Mouse (Mus musculus) CH12.LX (cell line): Measurements from ENCODE around the gene Prkcb. TPM values are rescaled to one million over a fixed set of nuclear protein-coding genes. Genes with fewer than 3 reads are reported as not detected.
A peak's percentile ranks its signal among the peaks of the same experiment; 100 is the strongest.

Experiments used
- DNase-seq: peaks from one replicate; pipeline ENCODE4 v3.0.0-alpha.2; 2013; ENCODE audit errors: extremely low read depth
- H3K27ac ChIP-seq: 2 replicates; pipeline ENCODE4 v1.5.1; 2012; ENCODE audit warnings: low read depth, mild to moderate bottlenecking, control low read depth, moderate library complexity; ENCODE audit not compliant: insufficient read depth
- H3K27me3 ChIP-seq: replicated peaks from 2 replicates; pipeline ENCODE3; 2012; ENCODE audit warnings: inconsistent platforms
- H3K36me3 ChIP-seq, 2 experiments: replicated peaks in 1 of 2; 2 replicates each; pipeline versions ENCODE3 to v1.6.1; 2012; ENCODE audit warnings: inconsistent platforms in 1 of 2, low read length in 1 of 2, mild to moderate bottlenecking in 1 of 2, mixed read lengths in 1 of 2, moderate library complexity in 1 of 2; ENCODE audit not compliant: control insufficient read depth in 1 of 2, insufficient read depth in 1 of 2
- H3K4me1 ChIP-seq, 2 experiments: 2 replicates each; pipeline ENCODE4 v1.6.1; 2012; ENCODE audit warnings: inconsistent platforms in 1 of 2, moderate library complexity in 1 of 2; ENCODE audit not compliant: insufficient read depth in 2 of 2, control insufficient read depth in 1 of 2
- H3K4me2 ChIP-seq: 2 replicates; pipeline ENCODE4 v1.6.1; 2012; ENCODE audit warnings: low read depth, mild to moderate bottlenecking, control low read depth; ENCODE audit not compliant: poor library complexity, insufficient read depth, severe bottlenecking
- H3K4me3 ChIP-seq, 3 experiments: fragments of 150-350 bp in 1 of 3; sonication (generic) in 1 of 3; replicated peaks in 1 of 3; 2 replicates each; pipeline versions ENCODE3 to v1.5.1; 2011 to 2012; ENCODE audit warnings: low read depth in 2 of 3, low read length in 2 of 3, mild to moderate bottlenecking in 2 of 3, moderate library complexity in 2 of 3, control low read depth in 1 of 3, improper control_type of control experiment in 1 of 3, inconsistent platforms in 1 of 3, mixed read lengths in 1 of 3; ENCODE audit not compliant: poor library complexity in 1 of 3
- H3K79me2 ChIP-seq: replicated peaks from 2 replicates; pipeline ENCODE4 v1.6.1; 2012; ENCODE audit warnings: mild to moderate bottlenecking, moderate library complexity; ENCODE audit not compliant: control insufficient read depth, poor library complexity, insufficient read depth, severe bottlenecking; ENCODE audit errors: extremely low read depth
- H3K9ac ChIP-seq: 2 replicates; pipeline ENCODE4 v1.6.1; 2012; ENCODE audit warnings: low read depth, mild to moderate bottlenecking, control low read depth, moderate library complexity; ENCODE audit not compliant: insufficient read depth
- H3K9me3 ChIP-seq: replicated peaks from 2 replicates; pipeline ENCODE3; 2012; ENCODE audit warnings: low read length, inconsistent platforms, mixed read lengths
- BHLHE40 ChIP-seq: IDR thresholded peaks from 2 replicates; pipeline ENCODE4 v1.6.1; 2011; ENCODE audit warnings: mild to moderate bottlenecking, low read depth, low read length, improper control_type of control experiment
- CHD1 ChIP-seq: IDR thresholded peaks from 2 replicates; pipeline ENCODE4 v1.6.1; 2012; ENCODE audit warnings: low read depth, low read length, improper control_type of control experiment, inconsistent platforms
- CHD2 ChIP-seq: IDR thresholded peaks from 2 replicates; pipeline ENCODE4 v1.6.1; 2011; ENCODE audit warnings: low read length, improper control_type of control experiment
- CTCF ChIP-seq, 2 experiments: IDR thresholded peaks in 1 of 2; conservative IDR thresholded peaks in 1 of 2; 2 replicates each; pipeline ENCODE4 v1.5.1; 2011 to 2012; ENCODE audit warnings: low read depth in 2 of 2, low read length in 2 of 2, improper control_type of control experiment in 1 of 2, inconsistent platforms in 1 of 2, mild to moderate bottlenecking in 1 of 2, moderate library complexity in 1 of 2
- E2F4 ChIP-seq: IDR thresholded peaks from 2 replicates; pipeline ENCODE4 v1.6.1; 2011; ENCODE audit warnings: low read depth, low read length, improper control_type of control experiment; ENCODE audit not compliant: insufficient replicate concordance
- ELF1 ChIP-seq: IDR thresholded peaks from 2 replicates; pipeline ENCODE4 v1.6.1; 2014; ENCODE audit warnings: low read depth, mild to moderate bottlenecking, inconsistent platforms, low read length, improper control_type of control experiment
- EP300 ChIP-seq: IDR thresholded peaks from 2 replicates; pipeline ENCODE4 v1.6.1; 2011; ENCODE audit warnings: low read length, improper control_type of control experiment
- ETS1 ChIP-seq: conservative IDR thresholded peaks from 2 replicates; pipeline ENCODE4 v1.6.1; 2012; ENCODE audit warnings: low read depth, mild to moderate bottlenecking, inconsistent platforms, low read length, improper control_type of control experiment, moderate library complexity
- GABPA ChIP-seq: IDR thresholded peaks from 2 replicates; pipeline ENCODE4 v1.6.1; 2012; ENCODE audit warnings: low read depth, low read length, improper control_type of control experiment, inconsistent platforms; ENCODE audit not compliant: insufficient replicate concordance
- HCFC1 ChIP-seq: IDR thresholded peaks from 2 replicates; pipeline ENCODE4 v1.6.1; 2012; ENCODE audit warnings: low read depth, mild to moderate bottlenecking, inconsistent platforms, low read length, improper control_type of control experiment
- IRF4 ChIP-seq: IDR thresholded peaks from 2 replicates; pipeline ENCODE4 v1.6.1; 2014; ENCODE audit warnings: low read depth, mild to moderate bottlenecking, inconsistent platforms, low read length, improper control_type of control experiment
- JUN ChIP-seq: IDR thresholded peaks from 2 replicates; pipeline ENCODE4 v1.6.1; 2011; ENCODE audit warnings: low read depth, mild to moderate bottlenecking, low read length, improper control_type of control experiment, moderate library complexity; ENCODE audit not compliant: insufficient read depth
- JUND ChIP-seq: conservative IDR thresholded peaks from 2 replicates; pipeline ENCODE4 v1.6.1; 2011; ENCODE audit warnings: low read depth, low read length, improper control_type of control experiment
- KAT2A ChIP-seq: IDR thresholded peaks from 2 replicates; pipeline ENCODE4 v1.6.1; 2012; ENCODE audit warnings: low read length, improper control_type of control experiment, inconsistent platforms; ENCODE audit not compliant: insufficient replicate concordance
- MAFK ChIP-seq: IDR thresholded peaks from 2 replicates; pipeline ENCODE4 v1.6.1; 2011; ENCODE audit warnings: low read length, improper control_type of control experiment; ENCODE audit not compliant: insufficient replicate concordance
- MAX ChIP-seq: IDR thresholded peaks from 2 replicates; pipeline ENCODE4 v1.6.1; 2011; ENCODE audit warnings: low read length, improper control_type of control experiment
- MAZ ChIP-seq: IDR thresholded peaks from 2 replicates; pipeline ENCODE4 v1.6.1; 2012; ENCODE audit warnings: low read depth, mild to moderate bottlenecking, inconsistent platforms, low read length, improper control_type of control experiment, moderate library complexity
- MEF2A ChIP-seq: IDR thresholded peaks from 2 replicates; pipeline ENCODE4 v1.6.1; 2014; ENCODE audit warnings: low read depth, mild to moderate bottlenecking, inconsistent platforms, low read length, improper control_type of control experiment, borderline replicate concordance
- MXI1 ChIP-seq: IDR thresholded peaks from 2 replicates; pipeline ENCODE4 v1.6.1; 2011; ENCODE audit warnings: mild to moderate bottlenecking, low read depth, low read length, improper control_type of control experiment
- MYC ChIP-seq: IDR thresholded peaks from 2 replicates; pipeline ENCODE4 v1.6.1; 2011; ENCODE audit warnings: low read depth, mild to moderate bottlenecking, improper control_type of control experiment, low read length
- NELFE ChIP-seq: IDR thresholded peaks from 2 replicates; pipeline ENCODE4 v1.6.1; 2011; ENCODE audit warnings: low read depth, low read length, improper control_type of control experiment
- NRF1 ChIP-seq: IDR thresholded peaks from 2 replicates; pipeline ENCODE4 v1.6.1; 2014; ENCODE audit warnings: low read depth, mild to moderate bottlenecking, inconsistent platforms, low read length, improper control_type of control experiment, moderate library complexity
- PAX5 ChIP-seq: IDR thresholded peaks from 2 replicates; pipeline ENCODE4 v1.6.1; 2012; ENCODE audit warnings: low read length, inconsistent platforms, mixed read lengths
- POLR2A ChIP-seq: IDR thresholded peaks from 2 replicates; pipeline ENCODE4 v1.6.1; 2011; ENCODE audit warnings: low read depth, mild to moderate bottlenecking, improper control_type of control experiment, low read length
- POLR2AphosphoS2 ChIP-seq: IDR thresholded peaks from 2 replicates; pipeline ENCODE4 v1.6.1; 2011; ENCODE audit warnings: low read depth, low read length, improper control_type of control experiment
- RAD21 ChIP-seq: IDR thresholded peaks from 2 replicates; pipeline ENCODE4 v1.6.1; 2011; ENCODE audit warnings: low read depth, mild to moderate bottlenecking, low read length, improper control_type of control experiment, moderate library complexity
- RCOR1 ChIP-seq: conservative IDR thresholded peaks from 2 replicates; pipeline ENCODE4 v1.6.1; 2012; ENCODE audit warnings: low read depth, mild to moderate bottlenecking, inconsistent platforms, low read length, improper control_type of control experiment
- SIN3A ChIP-seq: IDR thresholded peaks from 2 replicates; pipeline ENCODE4 v1.6.1; 2012; ENCODE audit warnings: low read length, improper control_type of control experiment, inconsistent platforms
- SMC3 ChIP-seq: IDR thresholded peaks from 2 replicates; pipeline ENCODE4 v1.6.1; 2011; ENCODE audit warnings: low read depth, low read length, improper control_type of control experiment
- TBP ChIP-seq: conservative IDR thresholded peaks from 2 replicates; pipeline ENCODE4 v1.6.1; 2011; ENCODE audit warnings: low read depth, low read length, improper control_type of control experiment
- TCF12 ChIP-seq: IDR thresholded peaks from 2 replicates; pipeline ENCODE4 v1.6.1; 2014; ENCODE audit warnings: low read depth, mild to moderate bottlenecking, inconsistent platforms, low read length, improper control_type of control experiment
- UBTF ChIP-seq: IDR thresholded peaks from 2 replicates; pipeline ENCODE4 v1.6.1; 2012; ENCODE audit warnings: low read depth, mild to moderate bottlenecking, inconsistent platforms, low read length, improper control_type of control experiment, moderate library complexity
- USF1 ChIP-seq: IDR thresholded peaks from 2 replicates; pipeline ENCODE4 v1.6.1; 2014; ENCODE audit warnings: low read depth, mild to moderate bottlenecking, inconsistent platforms, low read length, improper control_type of control experiment
- USF2 ChIP-seq: conservative IDR thresholded peaks from 2 replicates; pipeline ENCODE4 v1.6.1; 2011; ENCODE audit warnings: low read depth, low read length, improper control_type of control experiment
- ZC3H11A ChIP-seq: IDR thresholded peaks from 2 replicates; pipeline ENCODE4 v1.6.1; 2012; ENCODE audit warnings: low read depth, mild to moderate bottlenecking, inconsistent platforms, low read length, improper control_type of control experiment
- ZKSCAN1 ChIP-seq: IDR thresholded peaks from 2 replicates; pipeline ENCODE4 v1.6.1; 2012; ENCODE audit warnings: low read depth, inconsistent platforms, low read length, improper control_type of control experiment, borderline replicate concordance
- ZMIZ1 ChIP-seq: IDR thresholded peaks from 2 replicates; pipeline ENCODE4 v1.6.1; 2012; ENCODE audit warnings: low read depth, mild to moderate bottlenecking, inconsistent platforms, low read length, improper control_type of control experiment
- ZNF384 ChIP-seq: IDR thresholded peaks from 2 replicates; pipeline ENCODE4 v1.6.1; 2012; ENCODE audit warnings: low read depth, low read length, improper control_type of control experiment, inconsistent platforms
- dilution Hi-C: fragments of 300-500 bp; cut with MboI; formaldehyde crosslinking; loops from 2 replicates; pipeline ENCODE4 v1.14.3; 2020; ENCODE audit warnings: low sequenced_read_pairs; ENCODE audit not compliant: extremely low pct_unique_long_range_greater_than_20kb, extremely low pct_ligation_motif_present
- in situ Hi-C: fragments of 300-500 bp; cut with MboI; formaldehyde crosslinking; loops from 3 replicates; pipeline ENCODE4 v1.14.3; 2019; ENCODE audit warnings: low sequenced_read_pairs, low pct_ligation_motif_present, low pct_unique_long_range_greater_than_20kb, mixed read lengths
- polyA plus RNA-seq: library from polyadenylated mRNA; unstranded; fragments of >175 nt; gene quantifications from 2 replicates; pipeline ENCODE4 v1.2.1, GENCODE M21; 2012; ENCODE audit warnings: low read depth; ENCODE audit not compliant: insufficient read length
- total RNA-seq, 2 experiments: library from RNA; depleted of rRNA; stranded (reverse); fragments of 300-350 nt in 1 of 2; fragments of >200 nt in 1 of 2; gene quantifications; 2 replicates each; pipeline ENCODE4 v1.2.3; 2012 to 2014

Prkcb gene
- total and polyA plus RNA-seq, 3 experiments = 323 to 463 (median 337) TPM

DNA sequence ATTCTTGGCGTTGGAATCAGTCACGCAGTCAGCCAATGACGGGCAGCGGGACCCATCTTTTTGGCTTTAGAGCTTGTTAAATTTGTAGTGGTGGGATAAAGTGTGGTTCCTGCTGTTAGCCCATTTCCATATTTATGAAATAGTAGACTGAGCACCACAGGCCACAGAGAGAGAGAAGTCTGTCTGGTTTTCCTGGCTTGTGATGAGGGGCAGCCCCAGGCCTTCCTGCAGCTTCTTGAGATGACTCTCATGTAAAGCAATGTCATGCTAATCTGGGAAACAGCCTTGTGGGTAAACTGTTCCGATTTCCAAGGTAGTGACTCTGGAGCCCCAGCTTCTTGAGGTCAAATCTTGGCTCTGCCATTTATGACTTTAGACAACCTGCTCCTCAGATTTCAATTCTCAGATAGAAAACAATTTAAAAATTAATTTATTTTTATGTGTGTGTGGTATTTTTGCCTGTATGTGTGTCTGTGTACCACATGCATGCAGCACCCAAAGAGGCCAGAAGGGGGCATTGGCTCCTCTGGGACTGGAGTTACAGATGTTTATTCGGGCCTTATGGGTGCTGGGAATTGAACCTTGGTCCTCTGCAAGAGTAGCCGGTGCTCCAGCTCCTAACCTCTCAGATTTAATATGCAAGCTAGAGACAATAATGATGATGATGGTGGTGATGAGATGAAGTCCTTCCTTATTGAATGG, 32.4 kb downstream of the Prkcb start:
- dilution Hi-C loops (no loop called here), in situ Hi-C loops (no loop called here)
- 0 out of 2 replicates have a peak overlapping the region, but pooled peaks have one; percentile 59 for H3K9ac ChIP-seq
- H3K79me2 ChIP-seq = peaks cover 90% of the 10 kb centered on the region
- H3K4me3 ChIP-seq = no peak overlapping the region
- TF ChIP-seq CHD1 = 0 out of 2 replicates have a peak, but pooled peaks have one; percentile 51
- peak; percentile 78; the same call in 1 of the 2 replicates for TF ChIP-seq CHD2
- TF ChIP-seq CTCF (conservative IDR thresholded peaks at IDR 0.05 in 1 of 2, IDR thresholded peaks at IDR 0.05 in 1 of 2; ENCODE audit: low read depth in 2 of 2, low read length in 2 of 2) = peak; percentile 21 to 48; a peak in 2 of 4 replicates
- TF ChIP-seq PAX5 = no peak
- TF ChIP-seq POLR2A = peak; percentile 39; the same call in 1 of the 2 replicates
- peak; percentile 63; the same call in 1 of the 2 replicates for TF ChIP-seq MAZ
- TF ChIP-seq JUND = peak; percentile 87
- peak; percentile 86 for TF ChIP-seq RCOR1
- TF ChIP-seq MAFK = peak; percentile 76
- peak; percentile 14 for TF ChIP-seq RAD21
- TF ChIP-seq ETS1 = peak; percentile 88
- TF ChIP-seq SMC3 = peak; percentile 29; the same call in 1 of the 2 replicates
- 0 out of 2 replicates have a peak, but pooled peaks have one; percentile 36 for TF ChIP-seq TBP
- peak; percentile 19; the same call in 1 of the 2 replicates for TF ChIP-seq NELFE
- TF ChIP-seq MEF2A = peak; percentile 96
- no peak for TF ChIP-seq ZC3H11A
- peak; percentile 96 for TF ChIP-seq TCF12
- peak; percentile 75 for TF ChIP-seq JUN
- no peak for TF ChIP-seq USF2
- peak; percentile 83 for TF ChIP-seq BHLHE40
- 0 out of 2 replicates have a peak, but pooled peaks have one; percentile 61 for TF ChIP-seq POLR2AphosphoS2
- TF ChIP-seq USF1 = no peak
- no peak for TF ChIP-seq MXI1
- TF ChIP-seq ZKSCAN1 = no peak
- TF ChIP-seq KAT2A = no peak
- TF ChIP-seq IRF4 = peak; percentile 95
- peak; percentile 48; the same call in 1 of the 2 replicates for TF ChIP-seq ELF1
- TF ChIP-seq ZMIZ1 = no peak; the same call in 1 of the 2 replicates
- TF ChIP-seq MYC = 0 out of 2 replicates have a peak, but pooled peaks have one; percentile 68
- TF ChIP-seq GABPA = no peak
- TF ChIP-seq E2F4 = peak; percentile 66; the same call in 1 of the 2 replicates
- peak; percentile 64; the same call in 1 of the 2 replicates for TF ChIP-seq MAX
- peak; percentile 97 for TF ChIP-seq EP300
- TF ChIP-seq SIN3A = peak; percentile 73
- no peak for TF ChIP-seq UBTF
- TF ChIP-seq HCFC1 = no peak; the same call in none of the 2 replicates
- TF ChIP-seq NRF1 = no peak
- no peak for TF ChIP-seq ZNF384
- H3K36me3 ChIP-seq = peaks cover 14 to 67% of the 10 kb centered on the region in 2 experiments
- no peaks in the 10 kb centered on the region for H3K27me3 ChIP-seq
- H3K4me1 ChIP-seq = peaks cover 59 to 93% of the 10 kb centered on the region in 2 experiments
- H3K9me3 ChIP-seq = peaks cover 13% of the 10 kb centered on the region
- DNase-seq = peak; percentile 94
- H3K4me2 ChIP-seq = peak overlapping the region; percentile 31
- peak overlapping the region; percentile 99 for H3K27ac ChIP-seq
